Mouse (Mus musculus): ENCODE measurements around the gene Lmtk3.

Gene Lmtk3

GRCm38 (mm10) chr7:45783511-45784091 lies at the start of gene Lmtk3:
TSS of gene Lmtk3 (plus strand) at chr7:45783738.
- no peak for TF ChIP-seq GATA4 (IDR thresholded peaks at IDR 0.05; ENCODE audit: insufficient replicate concordance, low read length)

GRCm38 (mm10) chr7:45739162-45739763 lies 44.3 kb upstream of the Lmtk3 start:
- no peak for TF ChIP-seq GATA4 (IDR thresholded peaks at IDR 0.05; ENCODE audit: insufficient replicate concordance, low read length)

- TF ChIP-seq GATA4 (IDR thresholded peaks at IDR 0.05; ENCODE audit: insufficient replicate concordance, low read length) = no peak
Observed at GRCm38 (mm10) chr7:45739820-45740219, 43.7 kb upstream of the Lmtk3 start.

DNA sequence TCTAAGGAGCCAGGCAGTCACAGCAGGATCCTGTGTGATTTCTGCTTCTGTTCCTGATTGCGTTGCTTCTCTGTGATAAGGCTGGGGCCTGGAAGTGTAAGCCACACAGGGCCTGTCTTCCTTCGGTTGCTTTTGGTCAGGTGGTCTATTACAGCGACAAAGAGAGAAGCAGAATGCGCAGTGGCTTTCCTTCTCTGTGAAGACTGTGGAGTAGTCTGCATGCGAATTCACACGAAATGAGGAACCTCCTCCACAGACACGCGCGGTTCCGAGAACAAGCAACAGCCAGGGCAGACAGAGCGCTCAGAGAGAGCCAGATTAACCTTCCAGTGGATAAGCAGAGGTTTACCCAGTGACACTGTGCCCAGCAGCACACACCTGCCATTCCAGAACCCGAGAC lies 42.2 kb upstream of the Lmtk3 start:
- no peak for TF ChIP-seq GATA4 (IDR thresholded peaks at IDR 0.05; ENCODE audit: insufficient replicate concordance, low read length)

GRCm38 (mm10) chr7:45741777-45742176 lies 41.8 kb upstream of the Lmtk3 start:
- no peak for TF ChIP-seq GATA4 (IDR thresholded peaks at IDR 0.05; ENCODE audit: insufficient replicate concordance, low read length)

DNA sequence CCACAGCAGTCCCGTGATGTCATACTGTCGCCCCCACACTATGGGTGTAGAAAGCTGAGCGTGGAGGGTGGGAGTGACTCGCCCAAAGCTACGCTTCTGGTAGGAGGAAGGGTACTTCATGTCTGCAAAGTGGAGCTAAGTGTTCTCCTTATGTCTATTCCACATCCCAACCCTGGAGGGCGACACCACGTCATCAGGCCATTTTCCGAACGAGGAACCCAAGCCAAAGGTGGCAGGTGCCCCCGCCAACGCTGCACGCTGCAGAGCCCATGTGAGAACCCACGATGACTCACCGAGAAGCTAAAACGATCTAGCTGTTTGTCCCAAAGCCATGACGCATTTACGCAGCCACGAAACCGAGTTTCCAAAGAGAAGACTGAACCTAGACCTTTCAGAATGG lies 41.2 kb upstream of the Lmtk3 start:
- TF ChIP-seq GATA4 (IDR thresholded peaks at IDR 0.05; ENCODE audit: insufficient replicate concordance, low read length) = no peak

GRCm38 (mm10) chr7:45744387-45744786 lies 39.2 kb upstream of the Lmtk3 start:
- no peak for TF ChIP-seq GATA4 (IDR thresholded peaks at IDR 0.05; ENCODE audit: insufficient replicate concordance, low read length)

GRCm38 (mm10) chr7:45746518-45746917 lies 37.0 kb upstream of the Lmtk3 start:
- no peak for TF ChIP-seq GATA4 (IDR thresholded peaks at IDR 0.05; ENCODE audit: insufficient replicate concordance, low read length)

DNA sequence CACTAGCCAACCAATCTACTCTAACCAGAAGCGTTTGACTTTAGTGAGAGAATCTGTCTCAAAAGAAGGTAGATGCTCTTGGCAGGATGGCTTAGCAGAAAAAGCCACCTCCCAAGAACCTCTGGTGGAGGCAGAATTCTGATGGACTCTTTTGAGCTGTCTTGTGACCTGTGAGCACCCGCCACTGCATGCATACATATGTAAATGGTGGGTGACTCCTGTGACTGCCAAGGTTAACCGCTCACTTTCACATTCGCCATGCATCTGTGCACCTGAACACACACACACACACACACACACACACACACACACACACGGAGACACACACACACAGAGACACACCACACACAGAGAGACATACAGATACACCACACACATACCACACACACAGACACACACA lies 36.1 kb upstream of the Lmtk3 start:
- TF ChIP-seq GATA4 (IDR thresholded peaks at IDR 0.05; ENCODE audit: insufficient replicate concordance, low read length) = no peak

DNA sequence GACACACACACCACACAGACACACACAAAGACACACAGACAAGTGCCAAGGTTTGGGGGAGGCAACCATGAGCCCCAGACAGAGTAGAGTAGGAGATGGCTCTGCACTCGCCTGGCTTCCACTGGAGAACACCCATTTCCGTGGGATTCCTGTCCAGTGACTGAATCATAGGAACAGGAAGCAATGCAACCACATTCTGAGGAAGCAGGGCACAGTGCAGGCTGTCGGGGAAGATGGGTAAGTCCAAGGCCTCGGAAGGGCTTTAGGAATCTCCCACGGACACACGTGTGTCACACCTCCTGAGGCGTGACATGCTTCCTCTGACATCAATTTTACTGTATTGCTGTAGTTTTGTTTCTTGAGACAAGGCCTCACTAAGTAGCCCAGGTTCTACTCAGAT lies 35.4 kb upstream of the Lmtk3 start:
- TF ChIP-seq GATA4 (IDR thresholded peaks at IDR 0.05; ENCODE audit: insufficient replicate concordance, low read length) = no peak

GRCm38 (mm10) chr7:45749401-45749800 lies 34.1 kb upstream of the Lmtk3 start:
- TF ChIP-seq GATA4 (IDR thresholded peaks at IDR 0.05; ENCODE audit: insufficient replicate concordance, low read length) = no peak

- no peak for TF ChIP-seq GATA4 (IDR thresholded peaks at IDR 0.05; ENCODE audit: insufficient replicate concordance, low read length)
Observed at GRCm38 (mm10) chr7:45750162-45750561, 33.4 kb upstream of the Lmtk3 start.

- TF ChIP-seq GATA4 (IDR thresholded peaks at IDR 0.05; ENCODE audit: insufficient replicate concordance, low read length) = no peak
Observed at GRCm38 (mm10) chr7:45755703-45756102, 27.8 kb upstream of the Lmtk3 start.

- TF ChIP-seq GATA4 (IDR thresholded peaks at IDR 0.05; ENCODE audit: insufficient replicate concordance, low read length) = no peak
Observed at GRCm38 (mm10) chr7:45759400-45759799, 24.1 kb upstream of the Lmtk3 start.

DNA sequence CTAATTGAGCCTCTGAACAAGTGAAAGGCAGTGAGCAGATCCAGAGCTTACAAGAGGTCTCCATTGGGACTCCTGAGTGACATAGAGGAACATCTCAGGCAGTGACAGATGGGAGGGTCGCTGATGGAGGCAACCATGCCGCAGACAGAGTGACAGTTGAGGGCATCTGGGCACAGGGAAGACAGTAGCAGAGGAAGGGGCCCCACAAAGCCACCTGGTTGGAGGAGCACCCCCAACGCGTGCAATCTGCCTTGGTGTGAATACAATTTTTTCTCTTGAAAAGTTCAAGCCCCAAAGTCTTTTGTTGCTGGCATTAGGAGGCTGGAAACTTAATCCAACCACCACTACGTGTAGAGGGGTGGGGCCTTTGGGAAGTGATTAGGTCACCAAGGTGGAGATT lies 23.4 kb upstream of the Lmtk3 start:
- TF ChIP-seq GATA4 (IDR thresholded peaks at IDR 0.05; ENCODE audit: insufficient replicate concordance, low read length) = no peak

DNA sequence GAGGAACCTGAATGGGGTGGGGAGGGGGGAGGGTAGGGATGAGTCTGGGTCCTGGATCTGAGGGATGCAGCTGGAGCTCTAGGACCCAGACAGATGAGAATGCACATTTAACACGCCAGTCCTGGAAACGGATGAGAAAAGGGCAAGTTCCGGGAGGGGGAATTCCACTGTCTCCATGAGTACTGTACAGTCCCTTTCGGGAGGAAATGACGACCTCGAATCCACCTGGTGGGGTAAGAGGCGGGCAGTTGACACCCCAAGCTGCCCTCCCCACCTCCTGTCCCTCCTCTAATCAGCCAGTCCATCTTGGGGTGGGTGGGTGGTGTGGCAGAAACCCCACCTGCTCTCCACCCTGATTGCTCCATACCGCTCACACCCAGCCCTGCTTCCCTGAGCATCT lies 17.5 kb upstream of the Lmtk3 start:
- no peak for TF ChIP-seq GATA4 (IDR thresholded peaks at IDR 0.05; ENCODE audit: insufficient replicate concordance, low read length)

- no peak for TF ChIP-seq GATA4 (IDR thresholded peaks at IDR 0.05; ENCODE audit: insufficient replicate concordance, low read length)
Observed at GRCm38 (mm10) chr7:45766764-45767163, 16.8 kb upstream of the Lmtk3 start.
